Mouse (Mus musculus) c-Kit-positive CD71-negative TER-119-negative erythroid progenitor cells, embryonic 14.5 days (primary cell): ENCODE data around the gene Kcnip3.

Experiments used
- DNase-seq: peaks from one replicate; pipeline ENCODE4 v3.0.0-alpha.2; 2013; ENCODE audit warnings: low read depth

The Kcnip3 gene

DNA sequence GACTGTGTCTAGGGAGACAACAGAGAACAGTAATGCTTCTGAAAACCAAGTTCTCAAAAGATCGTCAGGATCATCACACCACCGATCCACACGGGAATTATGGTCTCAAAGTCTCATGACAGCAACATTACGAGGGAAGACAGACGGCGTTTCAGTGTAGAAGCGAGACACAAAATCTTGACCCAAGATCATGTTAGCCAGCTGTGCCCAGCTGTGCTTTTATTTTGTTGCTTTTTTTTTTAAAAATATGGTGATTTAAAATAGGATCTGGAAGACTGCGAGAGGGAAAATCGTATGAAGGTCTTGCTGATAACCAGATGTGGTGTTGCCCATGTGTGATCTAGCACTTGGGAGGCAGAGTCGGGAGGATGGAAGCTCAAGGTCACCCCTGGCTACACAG lies 51.2 kb downstream of the Kcnip3 start:
- DNase-seq, result no peak

DNA sequence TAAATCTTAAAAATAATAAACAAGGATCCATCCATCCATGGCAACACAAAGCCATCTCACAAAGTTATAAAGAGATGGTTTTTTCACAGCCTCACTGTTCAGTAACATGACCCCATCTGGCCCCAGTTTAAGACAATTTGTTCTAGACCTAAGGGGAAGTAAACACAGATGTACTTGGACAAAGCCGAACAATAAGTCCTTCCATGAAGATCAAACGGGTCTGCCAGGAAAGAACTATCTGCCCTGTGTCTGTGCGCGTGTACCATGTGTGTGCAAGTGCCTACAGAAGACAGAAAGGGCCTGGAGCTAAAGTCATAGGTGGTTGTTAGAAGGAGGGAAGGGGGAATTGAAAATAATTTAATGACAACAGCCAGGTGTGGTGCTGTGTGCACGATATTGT lies 51.7 kb downstream of the Kcnip3 start:
- DNase-seq, result no peak

DNA sequence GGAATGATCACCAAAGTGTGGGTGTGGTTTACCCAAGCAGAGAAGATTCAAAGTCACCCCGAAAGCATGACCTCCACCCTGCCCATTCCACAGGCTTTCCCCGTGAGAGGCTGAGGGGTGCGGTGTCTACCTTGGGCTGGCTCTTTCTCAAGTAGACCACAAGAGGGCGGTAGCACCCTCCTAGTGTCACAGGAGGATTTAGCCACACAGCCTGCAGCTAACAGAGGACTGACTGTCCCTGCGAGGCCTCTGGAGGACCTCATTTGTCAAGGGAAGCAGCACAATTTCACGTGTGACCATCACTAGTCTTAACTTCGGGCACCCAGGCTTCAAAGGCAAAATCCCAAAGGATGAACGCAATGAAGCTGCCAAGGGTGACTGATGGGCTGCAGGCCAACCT lies 59.6 kb downstream of the Kcnip3 start:
- peak; percentile 58 for DNase-seq

DNA sequence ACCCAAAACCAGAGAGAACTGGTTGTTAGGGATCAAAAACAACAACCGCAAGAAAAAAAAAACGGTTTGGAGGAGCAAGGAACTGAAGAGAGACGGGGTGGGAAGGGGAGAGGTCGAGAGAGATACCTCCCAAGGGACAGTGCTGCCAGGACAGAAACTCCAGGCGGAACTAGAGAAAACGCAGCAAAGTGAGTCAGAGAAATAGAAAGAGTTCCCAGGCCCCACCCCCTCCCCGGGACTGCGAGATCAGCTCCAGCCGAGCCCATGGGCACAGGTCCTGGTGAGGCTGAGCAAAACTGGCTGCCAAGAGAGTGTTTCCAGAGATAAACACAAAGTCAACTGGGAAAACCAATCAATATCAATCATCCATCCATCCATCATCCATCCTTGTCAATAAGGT lies 60.5 kb downstream of the Kcnip3 start:
- no peak for DNase-seq

DNA sequence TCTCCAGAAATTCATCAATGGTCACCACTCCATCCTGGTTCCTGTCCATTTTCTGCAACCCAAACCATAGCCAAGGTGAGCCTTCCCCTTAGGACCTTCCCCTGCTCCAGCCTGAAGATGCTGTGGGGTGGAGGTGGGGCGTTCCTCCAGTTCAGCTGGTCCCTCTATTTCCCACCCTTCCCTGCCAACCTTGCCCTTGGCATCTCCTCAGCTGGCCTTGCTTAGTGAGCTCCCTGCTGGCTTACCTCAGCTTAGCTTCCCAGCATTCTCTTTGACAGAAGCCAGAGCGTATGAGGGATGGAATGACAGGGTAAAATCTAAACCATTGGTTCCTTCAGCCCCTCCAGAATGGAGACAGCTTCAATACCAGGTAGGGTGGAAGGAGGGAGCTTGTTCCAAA lies 62.6 kb downstream of the Kcnip3 start:
- no peak for DNase-seq

DNA sequence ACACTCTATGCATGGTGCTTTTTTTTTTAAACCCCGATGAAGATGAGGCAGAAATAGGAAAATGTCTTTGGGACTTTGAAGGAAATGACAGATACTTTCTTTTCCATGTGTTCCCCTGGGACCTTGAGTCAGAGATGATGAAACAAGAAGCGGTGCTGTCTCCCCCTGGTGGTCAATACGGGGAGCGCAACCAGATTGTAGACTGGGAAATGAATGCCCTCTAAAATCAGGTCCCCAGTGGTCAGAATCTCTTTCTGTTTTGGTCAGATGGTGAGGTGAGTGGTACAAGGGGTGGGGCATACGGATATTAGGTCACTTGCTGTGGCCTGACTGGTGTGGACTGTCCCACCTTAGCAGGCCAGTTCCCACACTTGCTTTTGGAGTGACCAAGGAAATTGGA lies 68.1 kb downstream of the Kcnip3 start:
- DNase-seq, result peak; percentile 61

DNA sequence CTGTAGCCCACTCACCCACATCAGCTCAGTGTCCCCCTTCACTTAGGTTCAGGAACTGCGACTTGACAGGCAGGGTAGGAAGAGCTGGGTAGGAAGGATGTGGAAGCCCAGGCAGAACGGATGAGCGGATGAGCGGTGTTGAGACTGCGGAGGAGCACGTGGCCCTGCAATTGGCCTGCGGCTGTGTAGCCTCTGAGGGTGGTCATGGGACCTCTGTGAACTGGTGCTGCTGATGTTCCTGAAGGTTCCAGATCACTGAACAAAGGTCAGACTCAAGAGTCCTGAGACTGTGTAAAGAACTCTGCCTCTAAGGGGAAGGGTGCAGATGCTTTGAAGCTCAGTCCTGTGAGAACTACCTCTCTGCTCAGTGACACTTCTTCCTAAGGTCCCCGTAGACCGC lies 68.8 kb downstream of the Kcnip3 start:
- no peak for DNase-seq

DNA sequence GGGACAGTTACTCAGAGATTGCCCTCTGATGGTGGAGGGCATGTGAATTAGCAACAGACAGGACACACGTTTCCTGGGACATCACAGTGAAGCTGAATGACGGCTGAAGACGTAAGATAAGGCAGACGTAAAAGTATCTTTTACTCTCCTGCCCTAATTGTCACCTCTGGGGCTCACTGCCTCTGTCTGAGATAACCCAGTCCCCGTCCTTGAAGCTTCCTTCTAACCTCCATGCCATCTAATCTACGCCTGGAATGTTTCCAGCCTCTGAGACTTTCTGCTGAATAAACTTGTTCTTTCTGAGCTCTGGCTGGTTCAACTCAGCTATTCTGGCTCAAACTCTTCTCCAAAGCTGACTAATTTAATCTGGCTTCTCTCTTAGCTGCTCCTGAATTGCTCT lies 70.1 kb downstream of the Kcnip3 start:
- no peak for DNase-seq

DNA sequence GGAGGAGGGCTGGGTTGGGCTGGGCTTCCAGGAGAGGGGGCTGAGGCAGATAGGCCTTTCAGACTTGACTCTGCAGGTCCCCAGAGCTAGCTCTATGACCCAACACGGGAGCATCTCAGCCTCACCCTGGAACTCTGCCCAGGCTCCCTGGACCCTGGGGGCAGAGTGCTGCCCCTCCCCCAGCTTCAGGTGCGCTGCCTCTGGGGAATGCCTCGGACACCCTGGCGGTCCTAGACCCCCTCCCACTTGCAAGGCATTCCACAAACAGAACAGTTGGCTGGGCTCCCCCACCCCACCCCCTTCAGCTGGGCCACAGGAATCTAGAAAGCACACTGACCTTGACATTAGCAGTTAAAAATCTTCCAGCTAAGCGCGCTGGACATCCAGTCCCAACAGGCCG lies 72.2 kb downstream of the Kcnip3 start:
- DNase-seq, result no peak

DNA sequence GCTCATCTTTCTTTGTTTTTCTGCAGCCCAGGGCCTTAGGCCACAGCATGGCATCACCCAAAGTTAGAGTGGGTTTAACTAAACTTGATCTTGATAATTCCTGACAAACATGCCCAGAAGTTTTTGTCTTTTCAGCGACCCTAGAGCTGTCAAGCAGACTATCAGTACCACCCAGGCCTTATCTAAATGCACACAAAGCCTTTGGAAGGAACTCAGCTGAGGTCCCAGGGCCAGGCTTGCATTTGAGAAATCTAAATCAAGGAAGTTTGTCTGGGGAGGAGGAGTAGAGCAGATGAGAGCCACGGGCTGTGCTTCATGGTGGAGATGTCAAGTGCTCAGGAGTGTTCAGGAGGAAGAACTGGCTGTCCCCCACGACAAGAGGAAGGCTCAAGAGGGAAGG lies 75.0 kb downstream of the Kcnip3 start:
- DNase-seq, result no peak

DNA sequence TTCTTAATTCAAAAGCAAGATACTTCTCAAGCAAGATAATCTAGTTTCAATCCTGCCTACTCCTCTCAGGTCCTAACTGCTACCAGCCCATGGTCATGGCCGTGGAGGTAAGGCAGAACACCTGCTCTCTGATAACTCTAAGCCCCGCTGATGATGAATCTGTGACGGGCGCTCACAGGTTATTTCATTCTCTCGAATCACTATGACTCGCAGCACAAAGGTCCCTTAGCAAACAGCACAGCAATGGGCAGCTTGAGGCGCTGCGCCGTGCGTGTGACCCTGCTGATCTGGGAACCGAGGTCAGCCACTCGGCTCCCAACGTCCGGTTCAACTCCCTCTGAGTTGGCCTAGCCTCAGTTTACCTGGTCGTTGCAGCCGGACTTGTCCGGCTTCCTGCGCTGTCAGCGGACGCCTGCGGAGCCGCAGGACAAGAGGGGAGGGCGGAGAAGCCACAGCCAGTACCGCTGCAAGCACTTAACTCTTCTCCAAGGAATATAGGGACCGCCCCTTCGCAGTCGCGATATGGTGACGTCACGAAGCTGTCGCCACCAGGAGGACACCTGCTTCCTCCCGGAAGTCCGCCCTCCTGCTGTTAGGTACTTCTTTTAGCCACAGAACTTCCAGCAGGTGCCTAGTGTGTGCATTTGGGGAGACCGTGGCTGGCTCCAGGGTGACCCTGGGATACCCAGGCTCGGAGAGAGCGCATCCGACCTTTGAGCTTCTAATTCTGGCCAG lies 77.7 kb downstream of the Kcnip3 start, which contains the start of gene Fahd2a:
TSS of gene Fahd2a (minus strand) at position 511 of the 735 bp plus-strand sequence.
- DNase-seq, result peak; percentile 83

DNA sequence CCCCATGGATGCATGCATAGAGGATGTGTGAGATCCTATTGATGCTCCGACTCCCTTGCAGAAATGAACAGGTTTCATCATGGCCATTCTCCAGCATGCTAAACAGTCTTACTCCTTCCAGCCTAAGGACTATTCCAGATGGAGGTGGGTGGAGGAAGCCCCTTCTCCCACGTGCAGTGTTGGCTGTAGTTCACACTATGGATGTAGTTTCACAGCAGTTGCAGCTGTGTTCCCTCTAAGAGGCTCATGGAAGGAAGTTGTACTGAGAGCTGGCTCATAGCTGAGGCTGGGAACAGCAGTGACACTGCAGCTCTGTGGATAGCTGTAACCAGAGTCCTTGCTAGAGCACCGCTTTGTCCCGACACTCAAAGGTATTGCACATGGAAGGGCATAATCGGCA lies 84.2 kb downstream of the Kcnip3 start:
- no peak for DNase-seq

DNA sequence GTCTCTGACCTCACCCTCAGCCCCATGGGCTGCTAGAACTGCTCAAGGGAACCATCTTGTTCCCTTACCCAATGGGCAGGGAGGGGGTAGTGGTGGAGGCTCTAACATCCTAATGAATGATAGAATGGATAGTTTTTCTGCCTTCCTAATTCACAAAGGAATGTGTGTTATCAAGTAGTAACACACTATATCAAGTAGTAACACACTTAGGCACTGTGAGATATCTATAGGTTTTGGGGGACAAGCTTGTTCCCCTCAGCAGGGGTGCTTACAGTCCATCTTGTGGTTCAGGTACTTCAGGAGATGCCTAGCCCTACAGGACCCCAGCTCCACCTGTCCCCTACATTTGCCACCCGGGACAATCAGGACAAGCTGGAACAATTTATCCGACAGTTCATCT lies 86.3 kb downstream of the Kcnip3 start:
- DNase-seq, result no peak

DNA sequence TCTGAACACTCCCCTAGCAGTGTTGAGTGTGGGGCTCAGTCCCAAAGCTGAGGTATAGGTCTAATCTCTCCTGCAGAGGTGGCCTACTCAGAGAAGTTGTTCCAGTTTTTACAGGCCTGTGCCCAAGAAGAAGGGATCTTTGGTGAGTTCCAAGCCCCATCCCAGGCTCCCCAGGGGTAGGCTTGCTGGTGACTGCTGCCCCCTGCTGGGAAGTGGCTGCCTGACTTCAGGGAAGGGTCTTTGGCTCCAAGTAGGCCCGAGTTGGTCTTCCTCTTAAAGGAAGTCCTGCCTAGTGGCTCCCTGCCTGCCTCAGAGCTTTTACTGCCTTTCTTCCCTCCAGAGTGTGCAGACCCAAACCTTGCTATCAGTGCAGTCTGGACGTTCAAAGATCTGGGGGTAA lies 86.8 kb downstream of the Kcnip3 start:
- no peak for DNase-seq

DNA sequence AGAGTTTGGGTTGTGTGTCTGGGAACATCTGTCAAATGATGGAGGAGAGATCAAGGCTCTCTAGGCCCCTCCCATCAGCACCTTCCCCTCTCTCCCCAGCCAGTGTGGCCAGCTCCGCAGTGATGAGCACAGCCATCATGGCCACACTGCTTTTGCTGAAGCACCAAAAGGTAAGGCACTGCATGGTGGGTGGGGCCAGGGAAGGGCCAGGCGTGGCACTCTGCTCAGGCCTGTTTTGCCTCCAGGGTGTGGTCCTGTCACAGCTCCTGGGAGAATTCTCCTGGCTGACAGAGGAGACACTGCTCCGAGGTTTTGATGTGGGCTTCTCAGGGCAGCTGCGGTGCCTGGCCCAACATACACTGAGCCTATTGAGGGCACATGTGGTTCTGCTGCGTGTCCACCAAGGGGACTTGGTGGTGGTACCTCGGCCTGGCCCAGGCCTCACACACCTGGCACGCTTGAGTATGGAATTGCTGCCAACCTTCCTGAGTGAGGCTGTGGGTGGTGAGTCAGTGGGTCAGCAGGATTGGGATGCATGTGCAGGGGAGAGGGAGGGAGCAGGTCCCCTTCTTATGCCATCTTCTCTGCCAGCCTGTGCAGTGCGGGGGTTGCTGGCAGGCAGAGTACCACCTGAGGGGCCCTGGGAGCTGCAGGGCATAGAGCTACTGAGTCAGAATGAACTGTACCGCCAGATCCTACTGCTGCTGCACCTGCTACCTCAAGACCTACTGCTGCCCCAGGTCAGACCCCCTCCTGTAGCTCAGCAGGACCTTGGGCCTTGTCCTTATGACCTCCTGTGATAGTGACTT lies 88.2 kb downstream of the Kcnip3 start:
- no peak for DNase-seq

DNA sequence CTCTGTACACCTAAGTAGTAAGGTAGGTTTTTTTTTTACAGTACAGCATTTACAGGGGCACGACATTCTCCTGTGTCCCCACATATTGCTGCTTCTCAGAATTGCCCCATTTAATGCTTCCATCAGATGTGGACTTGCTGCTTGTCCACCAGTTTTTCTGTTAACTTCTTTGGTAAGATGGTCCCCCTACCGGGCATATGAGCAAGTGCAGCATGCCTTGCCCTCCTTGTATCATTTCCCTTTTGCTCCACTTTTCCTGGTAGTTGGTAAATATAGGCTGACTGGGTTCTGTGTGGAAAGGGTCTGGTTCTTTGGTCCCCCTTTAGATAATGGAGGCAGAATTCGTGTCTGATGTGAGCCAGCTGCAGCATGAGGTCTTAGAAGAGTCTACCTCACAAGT lies 91.7 kb downstream of the Kcnip3 start:
- no peak for DNase-seq

DNA sequence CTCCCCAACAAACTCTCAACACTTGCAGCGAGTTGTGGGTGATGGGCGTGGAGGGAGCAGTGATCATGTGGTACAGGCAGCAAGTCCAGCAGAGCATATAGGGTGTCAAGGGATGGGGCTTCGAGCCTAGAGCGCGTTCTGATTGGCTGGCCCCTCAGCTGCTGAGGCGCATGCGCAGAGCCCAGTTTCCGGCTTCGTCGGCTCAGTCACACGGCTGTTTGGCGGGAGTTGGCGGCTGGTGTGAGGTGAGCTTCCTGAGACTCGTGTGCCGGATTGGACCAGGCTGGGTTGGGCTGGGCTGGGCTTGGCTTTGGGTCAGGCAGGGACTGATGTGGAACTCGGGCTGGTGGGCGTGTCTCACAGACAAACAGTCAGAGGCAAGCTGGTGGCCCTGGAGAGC lies 96.9 kb downstream of the Kcnip3 start, which contains the start of gene Gpat2:
TSS of gene Gpat2 (plus strand) at position 223 of the 400 bp plus-strand sequence.
- DNase-seq, result no peak

DNA sequence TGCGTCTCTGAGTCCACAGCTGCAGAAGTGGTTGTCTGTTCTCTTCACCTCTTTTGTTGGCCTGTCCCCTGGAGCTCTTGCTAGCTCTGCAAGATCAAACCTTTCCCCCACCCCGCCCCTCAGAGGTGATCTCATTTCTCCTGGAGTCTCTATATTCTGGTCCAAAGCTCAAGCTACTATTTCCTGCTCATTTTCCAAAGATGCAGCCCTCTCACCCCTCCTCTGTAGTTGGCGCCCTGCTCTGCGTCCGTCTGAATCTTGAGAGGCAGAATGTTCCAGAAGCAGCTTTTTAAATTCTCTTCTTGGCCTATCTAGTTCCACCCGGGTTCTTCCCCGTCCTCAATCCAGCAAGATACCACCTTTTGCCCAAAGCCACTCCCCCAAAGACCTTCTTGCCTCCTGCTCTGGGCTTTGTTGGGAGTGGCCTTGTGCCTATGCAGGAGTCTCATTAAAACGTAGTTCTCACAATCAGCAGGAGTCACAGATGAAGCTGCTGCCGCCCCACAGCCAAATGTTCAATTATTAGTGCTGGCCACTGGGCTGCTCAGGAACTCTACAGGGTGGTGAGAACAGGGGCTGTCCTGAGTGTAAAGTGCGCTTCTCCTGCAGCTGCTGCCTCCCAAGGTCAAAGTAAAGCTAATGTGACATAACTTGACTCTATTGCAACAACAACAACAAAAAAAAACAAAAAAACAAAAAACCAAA lies 103.5 kb downstream of the Kcnip3 start:
- DNase-seq, result no peak

DNA sequence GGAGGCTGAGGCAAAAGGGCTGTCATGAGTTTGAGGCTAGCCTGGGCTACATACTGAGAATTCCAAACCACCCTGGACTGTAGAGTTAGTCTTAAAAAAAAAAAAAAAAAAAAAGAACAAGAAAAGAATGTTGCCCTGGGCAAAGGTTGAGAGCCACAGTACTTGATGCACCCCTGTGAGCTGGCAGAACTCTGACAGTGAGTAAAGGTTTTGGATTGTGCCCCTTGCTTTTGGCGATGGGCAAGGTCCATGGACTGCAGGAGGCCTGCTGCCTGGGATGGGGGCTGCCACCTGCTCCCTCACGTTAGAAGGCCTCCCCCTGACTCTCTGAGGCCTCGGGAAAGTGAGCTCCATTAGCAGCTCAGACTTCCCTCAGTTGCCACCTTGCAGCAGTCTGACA lies 105.2 kb downstream of the Kcnip3 start:
- DNase-seq, result no peak

DNA sequence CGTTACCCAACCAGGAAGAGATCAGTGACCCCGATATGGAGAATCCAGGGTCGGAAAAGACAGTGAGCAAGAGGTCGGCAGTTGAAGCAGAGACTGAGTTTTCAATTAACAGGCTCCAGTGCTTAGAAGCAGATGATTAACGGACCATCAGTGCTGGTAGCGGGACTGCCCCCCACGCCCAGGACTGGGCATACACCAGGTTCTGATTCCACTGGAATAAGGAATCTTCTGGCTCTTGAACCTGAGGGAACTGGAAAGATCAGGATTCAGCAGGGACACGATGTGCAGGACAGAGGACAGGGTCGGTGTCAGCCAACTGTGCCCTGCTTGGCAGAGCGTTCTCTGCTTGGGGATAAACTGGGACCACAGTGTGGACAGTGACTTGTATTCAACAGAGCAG lies 106.1 kb downstream of the Kcnip3 start:
- DNase-seq, result no peak

DNA sequence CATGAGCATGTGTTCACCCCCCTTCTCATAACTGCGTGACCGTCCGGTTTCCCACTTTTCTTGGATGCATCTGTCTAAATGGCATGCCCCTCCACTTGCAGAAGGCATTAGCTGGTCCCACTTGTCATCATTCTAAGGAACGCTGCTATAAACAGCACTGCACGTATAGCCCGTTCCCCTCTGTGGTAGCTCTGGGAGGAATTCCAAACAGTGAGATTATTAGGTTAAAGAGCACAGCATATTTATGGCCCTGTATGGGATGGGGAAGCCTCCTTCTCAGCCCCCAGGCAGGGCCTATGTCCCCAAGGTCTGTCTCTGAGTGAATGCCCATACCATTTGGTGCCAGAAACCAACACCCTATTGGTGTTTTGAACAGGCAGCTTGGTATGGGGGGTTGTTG lies 110.8 kb downstream of the Kcnip3 start:
- no peak for DNase-seq
